Mouse (Mus musculus) intestine, embryonic 16.5 days (tissue): ENCODE measurements at regions not wholly inside any gene's neighbourhood (a gene's known extent, or its start where the extent isn't known, plus 50 kb on each side); places are given as distances from the start of the nearest gene placed in this dataset.

Source experiments
- ATAC-seq: fragments of 200-750 bp; cut with Nextera tagmentation; 2 replicates; pipeline ENCODE4 v1.8.0; 2017; ENCODE audit warnings: moderate TSS enrichment, moderate library complexity
- H3K27ac ChIP-seq: fragments of 300-500 bp; sonication (generic); 2 replicates; pipeline ENCODE4 v1.5.1; 2014; ENCODE audit warnings: mild to moderate bottlenecking, low read length
- H3K27me3 ChIP-seq: fragments of 300-500 bp; sonication (generic); replicated peaks from 2 replicates; pipeline ENCODE4 v1.6.1; 2014; ENCODE audit warnings: low read length, control low read depth, mixed read lengths; ENCODE audit not compliant: control insufficient read depth, insufficient read depth
- H3K36me3 ChIP-seq: fragments of 300-500 bp; sonication (generic); 2 replicates; pipeline ENCODE4 v1.6.1; 2014; ENCODE audit warnings: low read length, control low read depth; ENCODE audit not compliant: control insufficient read depth, insufficient read depth
- H3K4me1 ChIP-seq: fragments of 300-500 bp; sonication (generic); 2 replicates; pipeline ENCODE4 v1.6.1; 2014; ENCODE audit warnings: low read length, control low read depth, mixed read lengths; ENCODE audit not compliant: control insufficient read depth, insufficient read depth
- H3K4me2 ChIP-seq: fragments of 300-500 bp; sonication (generic); 2 replicates; pipeline ENCODE4 v1.6.1; 2014; ENCODE audit warnings: low read depth, low read length, control low read depth
- H3K4me3 ChIP-seq: fragments of 300-500 bp; sonication (generic); 2 replicates; pipeline ENCODE4 v1.5.1; 2014; ENCODE audit warnings: mild to moderate bottlenecking, low read length
- H3K9ac ChIP-seq: fragments of 300-500 bp; sonication (generic); 2 replicates; pipeline ENCODE4 v1.6.1; 2014; ENCODE audit warnings: low read depth, low read length
- H3K9me3 ChIP-seq: fragments of 300-500 bp; sonication (generic); 2 replicates; pipeline ENCODE4 v1.6.1; 2016; ENCODE audit warnings: low read length, control low read depth; ENCODE audit not compliant: control insufficient read depth
- WGBS: fragments of 180-500 bp; shearing (Covaris S2); extraction: QIAGEN DNeasy Blood & Tissue Kit; methylation state at CpG from one replicate; pipeline ENCODE4 v1.1.7; 2014; 5-methylcytosine and 5-hydroxymethylcytosine counted together

GRCm38 (mm10) chr1:61313196-61313595, 325.4 kb upstream of the Pard3b start:
- Histone ChIP-seq H3K4me2 (no peak overlapping the region), H3K9ac (no peak overlapping the region), H3K4me1 (no peaks in the 10 kb centered on the region), H3K36me3 (no peaks in the 10 kb centered on the region), H3K9me3 (no peaks in the 10 kb centered on the region), H3K27ac (no peak overlapping the region), H3K4me3 (no peak overlapping the region), H3K27me3 (no peaks in the 10 kb centered on the region)
- 90% methylated on average over 4 of the region's 4 CpGs for WGBS
- ATAC-seq, result no peak

GRCm38 (mm10) chr1:61316261-61316660, 322.4 kb upstream of the Pard3b start:
- no peak overlapping the region for H3K4me2 ChIP-seq
- H3K36me3 ChIP-seq, result no peaks in the 10 kb centered on the region
- H3K4me3 ChIP-seq, result no peak overlapping the region
- H3K27me3 ChIP-seq, result no peaks in the 10 kb centered on the region
- WGBS, result 83% methylated on average over 4 of the region's 4 CpGs
- no peaks in the 10 kb centered on the region for H3K4me1 ChIP-seq
- H3K27ac ChIP-seq, result no peak overlapping the region
- no peak for ATAC-seq
- H3K9ac ChIP-seq, result no peak overlapping the region
- H3K9me3 ChIP-seq, result no peaks in the 10 kb centered on the region

DNA sequence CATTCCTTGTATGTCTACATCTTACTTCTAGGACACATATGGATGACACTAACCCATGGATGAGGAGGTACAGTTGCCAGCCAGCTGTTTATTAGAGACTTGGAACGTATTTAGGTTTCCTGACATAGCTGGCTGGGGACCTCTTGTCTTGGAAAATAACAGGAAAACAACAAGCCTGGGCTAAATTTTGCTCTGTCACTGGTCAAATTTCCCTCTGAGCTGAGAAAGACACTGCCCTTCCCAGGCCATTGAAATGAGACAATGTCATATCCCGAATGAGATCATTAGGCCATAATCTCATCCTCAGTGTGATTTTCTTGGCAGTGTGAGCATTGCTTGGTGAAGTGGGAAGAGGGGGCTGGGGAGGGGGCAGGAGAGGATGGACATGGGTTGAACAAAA, 321.9 kb upstream of the Pard3b start:
- Histone ChIP-seq H3K4me3 (no peak overlapping the region), H3K9ac (no peak overlapping the region), H3K4me2 (no peak overlapping the region), H3K27ac (no peak overlapping the region), H3K9me3 (no peaks in the 10 kb centered on the region), H3K4me1 (no peaks in the 10 kb centered on the region), H3K36me3 (no peaks in the 10 kb centered on the region), H3K27me3 (no peaks in the 10 kb centered on the region)
- ATAC-seq, result no peak
- 80% methylated on average over 2 of the region's 2 CpGs for whole genome bisulfite sequencing

DNA sequence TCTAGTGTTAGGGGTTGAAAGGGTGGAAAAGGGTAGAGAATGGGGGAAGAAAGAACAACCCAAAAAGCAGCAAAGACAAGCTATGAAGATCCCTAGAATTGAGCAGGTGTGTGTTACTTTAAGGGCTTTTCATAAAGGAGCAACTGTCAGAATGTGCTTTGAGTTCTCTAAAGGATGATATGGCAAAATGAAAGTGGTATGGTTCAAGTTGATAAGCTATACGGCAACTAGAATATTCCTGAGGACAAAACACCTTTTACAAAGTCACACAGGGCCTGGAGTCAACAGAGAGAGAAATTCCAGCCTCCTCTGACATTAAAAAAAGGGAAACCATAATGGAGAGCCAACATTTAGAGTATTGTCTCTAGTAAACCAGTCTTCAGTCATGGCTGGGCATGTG, 320.6 kb upstream of the Pard3b start:
- Histone ChIP-seq H3K27ac (no peak overlapping the region), H3K4me2 (no peak overlapping the region), H3K9ac (no peak overlapping the region), H3K9me3 (no peaks in the 10 kb centered on the region), H3K36me3 (no peaks in the 10 kb centered on the region), H3K4me3 (no peak overlapping the region), H3K4me1 (no peaks in the 10 kb centered on the region), H3K27me3 (no peaks in the 10 kb centered on the region)
- 91% methylated on average over 1 of the region's 1 CpGs for WGBS
- ATAC-seq, result no peak

- 75% methylated on average over 6 of the region's 6 CpGs for WGBS
- no peak overlapping the region for H3K27ac ChIP-seq
- ATAC-seq, result no peak
These were observed 317.0 kb upstream of the Pard3b start for GRCm38 (mm10) chr1:61321513-61322145.

DNA sequence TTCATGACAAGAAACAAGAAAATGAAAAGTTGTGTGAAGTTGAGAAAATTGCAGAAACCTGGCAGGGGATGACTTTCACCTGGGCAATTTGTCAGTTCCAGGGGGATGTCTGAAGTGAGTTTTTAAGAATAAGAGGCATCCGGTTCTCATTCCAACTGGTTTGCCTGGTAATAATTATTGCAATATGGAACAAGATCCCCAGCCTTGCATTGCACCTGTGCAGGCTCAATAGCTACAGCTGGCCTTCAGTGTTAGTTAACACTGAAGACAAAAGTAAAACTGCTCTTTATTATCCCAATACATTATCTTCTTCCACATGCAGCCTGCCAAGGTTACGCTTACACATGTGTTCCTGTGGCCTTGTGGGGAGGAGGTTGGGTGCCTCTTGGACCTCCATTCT, 307.2 kb upstream of the Pard3b start:
- no peak overlapping the region for H3K4me2 ChIP-seq

More at GRCm38 (mm10) chr1:61321513-61322145, 317.0 kb upstream of the Pard3b start:
- H3K4me1 ChIP-seq, result no peaks in the 10 kb centered on the region
- H3K9me3 ChIP-seq, result no peaks in the 10 kb centered on the region
- no peak overlapping the region for H3K4me2 ChIP-seq
- H3K9ac ChIP-seq, result no peak overlapping the region
- no peaks in the 10 kb centered on the region for H3K27me3 ChIP-seq
- no peak overlapping the region for H3K4me3 ChIP-seq
- no peaks in the 10 kb centered on the region for H3K36me3 ChIP-seq

DNA sequence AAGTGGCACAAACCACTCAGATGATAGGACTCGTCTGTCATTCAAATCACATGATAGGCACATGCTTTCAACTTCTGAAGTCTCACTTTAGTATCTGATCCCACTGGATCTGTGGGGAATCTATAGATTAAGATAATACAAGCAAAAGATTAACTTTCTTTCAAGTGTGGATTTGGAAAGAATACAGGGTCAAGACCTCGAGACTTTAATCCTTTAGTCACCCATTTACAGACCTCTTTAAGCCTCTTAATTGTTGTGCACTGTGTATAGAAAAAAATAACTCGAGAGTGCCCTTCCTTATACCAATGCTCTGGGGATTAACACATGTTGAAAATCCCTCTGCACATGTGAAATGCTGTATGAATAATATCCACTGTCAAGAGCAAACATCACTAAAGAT, 306.7 kb upstream of the Pard3b start:
- WGBS, result 45% methylated on average over 3 of the region's 3 CpGs
- Histone ChIP-seq H3K4me1 (no peaks in the 10 kb centered on the region), H3K27me3 (no peaks in the 10 kb centered on the region), H3K9me3 (no peaks in the 10 kb centered on the region), H3K4me3 (no peak overlapping the region), H3K27ac (no peak overlapping the region), H3K36me3 (no peaks in the 10 kb centered on the region), H3K9ac (no peak overlapping the region), H3K4me2 (no peak overlapping the region)
- ATAC-seq, result no peak

More for the DNA sequence above, 307.2 kb upstream of the Pard3b start:
- Histone ChIP-seq H3K4me3 (no peak overlapping the region), H3K27me3 (no peaks in the 10 kb centered on the region), H3K4me1 (no peaks in the 10 kb centered on the region), H3K36me3 (no peaks in the 10 kb centered on the region), H3K9me3 (no peaks in the 10 kb centered on the region), H3K9ac (no peak overlapping the region), H3K27ac (no peak overlapping the region)
- no peak for ATAC-seq
- 81% methylated on average over 2 of the region's 2 CpGs for WGBS

- Histone ChIP-seq H3K9me3 (no peaks in the 10 kb centered on the region), H3K27me3 (no peaks in the 10 kb centered on the region), H3K27ac (no peak overlapping the region), H3K4me2 (no peak overlapping the region), H3K4me3 (no peak overlapping the region), H3K4me1 (no peaks in the 10 kb centered on the region), H3K9ac (no peak overlapping the region), H3K36me3 (no peaks in the 10 kb centered on the region)
- no peak for ATAC-seq
- WGBS, result 88% methylated on average over 2 of the region's 2 CpGs
These were observed 302.3 kb upstream of the Pard3b start for GRCm38 (mm10) chr1:61336367-61336766.

DNA sequence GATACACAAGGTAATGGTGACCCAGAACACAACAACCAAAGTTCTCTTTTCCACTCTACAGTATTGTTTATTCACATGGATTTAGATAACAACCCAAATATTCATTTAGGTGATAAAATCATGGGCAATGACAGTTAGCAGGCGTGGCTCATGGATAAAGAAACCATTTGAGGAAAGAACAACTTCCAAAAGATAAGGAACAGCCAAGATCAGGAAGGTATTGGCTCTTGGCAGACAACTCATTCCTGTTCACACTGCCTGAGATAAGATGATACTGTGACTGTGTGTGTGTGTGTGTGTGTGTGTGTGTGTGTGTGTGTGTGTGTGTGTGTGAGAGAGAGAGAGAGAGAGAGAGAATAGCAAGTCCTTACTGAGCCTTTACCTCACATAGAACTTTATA, 285.7 kb upstream of the Pard3b start:
- Histone ChIP-seq H3K27ac (no peak overlapping the region), H3K4me2 (no peak overlapping the region), H3K4me3 (no peak overlapping the region), H3K9ac (no peak overlapping the region), H3K4me1 (peaks cover 7% of the 10 kb centered on the region), H3K36me3 (no peaks in the 10 kb centered on the region), H3K27me3 (no peaks in the 10 kb centered on the region), H3K9me3 (no peaks in the 10 kb centered on the region)
- ATAC-seq, result no peak
- 67% methylated on average over 1 of the region's 1 CpGs for WGBS

- Histone ChIP-seq H3K4me3 (no peak overlapping the region), H3K9me3 (no peaks in the 10 kb centered on the region), H3K27ac (no peak overlapping the region), H3K4me2 (no peak overlapping the region), H3K4me1 (peaks cover 7% of the 10 kb centered on the region), H3K9ac (no peak overlapping the region), H3K36me3 (no peaks in the 10 kb centered on the region), H3K27me3 (no peaks in the 10 kb centered on the region)
- WGBS, result 41% methylated on average over 3 of the region's 3 CpGs
- no peak for ATAC-seq
These were observed 285.1 kb upstream of the Pard3b start for GRCm38 (mm10) chr1:61353481-61353880.
